11 mouse cellular contexts compared by ENCODE assay signal in genomic region chr6:148249221-148249620, GRCm38 (mm10).
"Had no signal": no experiment of that assay in that cellular context is flagged by ENCODE, and none has a peak within 500 bp of the region (broad histone marks: within the 10 kb centered on the region; RNA-seq: fewer than 3 reads in every experiment).

No protein-coding gene starts in this region.

- H3K27me3 ChIP-seq: liver, embryonic 13.5 days; lung, embryonic 15.5 days; stomach, embryonic 15.5 days had no signal

- H3K9me3 ChIP-seq: limb, embryonic 12.5 days; liver, embryonic 13.5 days; lung, embryonic 15.5 days; megakaryocyte, embryonic 14.5 days; stomach, embryonic 15.5 days had no signal

- H3K9ac ChIP-seq: limb, embryonic 12.5 days; liver, embryonic 13.5 days; liver, postnatal 0 days; lung, embryonic 15.5 days; stomach, embryonic 15.5 days had no signal

- H3K27ac ChIP-seq: layer of hippocampus, adult 2 months; limb, embryonic 12.5 days; liver, embryonic 13.5 days; lung, embryonic 15.5 days; macrophage; stomach, embryonic 15.5 days had no signal

- DNase-seq: liver, embryonic 13.5 days; thymus, adult 2 months; thymus, postnatal 25 days had no signal

- H3K4me3 ChIP-seq: layer of hippocampus, adult 2 months; limb, embryonic 12.5 days; liver, embryonic 13.5 days; lung, embryonic 15.5 days; megakaryocyte, embryonic 14.5 days; stomach, embryonic 15.5 days had no signal

- H3K4me2 ChIP-seq: limb, embryonic 12.5 days; liver, embryonic 13.5 days; lung, embryonic 15.5 days; midbrain, embryonic 11.5 days; stomach, embryonic 15.5 days had no signal

- H3K4me1 ChIP-seq: limb, embryonic 12.5 days; liver, embryonic 13.5 days; lung, embryonic 15.5 days; stomach, embryonic 15.5 days had no signal

- H3K36me3 ChIP-seq: limb, embryonic 12.5 days; liver, embryonic 13.5 days; lung, embryonic 15.5 days; stomach, embryonic 15.5 days had no signal

- ATAC-seq: liver, postnatal 0 days had no signal
